Mouse (Mus musculus) olfactory bulb, adult 2 months (tissue): ENCODE data around the gene Bud13.

Experiments used
- CTCF ChIP-seq: fragments of 200-500 bp; IDR thresholded peaks from 2 replicates; pipeline ENCODE4 v1.5.1; 2012; ENCODE audit warnings: low read depth, mild to moderate bottlenecking, low read length, moderate library complexity; ENCODE audit not compliant: insufficient read depth
- POLR2A ChIP-seq: fragments of 200-500 bp; IDR thresholded peaks from 2 replicates; pipeline ENCODE4 v1.6.1; 2012; ENCODE audit warnings: mild to moderate bottlenecking, low read depth, low read length, moderate library complexity; ENCODE audit not compliant: insufficient read depth

GRCm38 (mm10) chr9:46315807-46316365, 33.1 kb downstream of the Bud13 start:
- TF ChIP-seq CTCF = no peak
- no peak for TF ChIP-seq POLR2A
